Mouse (Mus musculus) C2C12 (cell line): ENCODE measurements around the gene Bri3.

Experiments
- CTCF ChIP-seq: IDR thresholded peaks from one replicate; pipeline ENCODE4 v1.5.1; 2011; ENCODE audit not compliant: control insufficient read depth, insufficient read depth, insufficient read length
- MYOG ChIP-seq: IDR thresholded peaks from one replicate; pipeline ENCODE4 v1.6.1; 2011; ENCODE audit not compliant: control insufficient read depth, insufficient read length; ENCODE audit errors: extremely low read depth

GRCm38 (mm10) chr5:144257451-144258110 lies 13.3 kb downstream of the Bri3 start:
- TF ChIP-seq CTCF (no peak), MYOG (no peak)
